Mouse (Mus musculus) spleen, adult 18-20 months (tissue): ENCODE results near the gene Mrps21.
"Not testable (repeated sequence)": the region's sequence is repeated elsewhere in the genome, so short reads cannot be mapped to it uniquely, and the experiment has no call there.

Source experiments
- DNase-seq, 2 experiments: peaks; one replicate each; pipeline ENCODE4 v3.0.0; 2022; ENCODE audit warnings: mixed read lengths in 2 of 2

Gene Mrps21

GRCm38 (mm10) chr3:95871392-95871867, at the start of gene Mrps21:
Gene Mrps21 (minus strand): TSS chr3:95871519.
- DNase-seq, result peak; percentile 75

- not testable (repeated sequence) for DNase-seq
Measured at GRCm38 (mm10) chr3:95920532-95920931, 49.2 kb upstream of the Mrps21 start.

- DNase-seq, result no peak
Measured at GRCm38 (mm10) chr3:95916760-95917159, 45.4 kb upstream of the Mrps21 start.

GRCm38 (mm10) chr3:95914706-95915105, 43.4 kb upstream of the Mrps21 start:
- no peak for DNase-seq

GRCm38 (mm10) chr3:95907613-95908012, 36.3 kb upstream of the Mrps21 start:
- DNase-seq, result no peak

- DNase-seq, result peak in 1 of 2 experiments; percentile 64
Measured at GRCm38 (mm10) chr3:95906860-95907259, 35.5 kb upstream of the Mrps21 start.

GRCm38 (mm10) chr3:95905940-95906492, 34.7 kb upstream of the Mrps21 start:
- DNase-seq, result peak in 1 of 2 experiments; percentile 45

GRCm38 (mm10) chr3:95905146-95905939, 34.0 kb upstream of the Mrps21 start:
- no peak for DNase-seq

- DNase-seq, result no peak
Measured at GRCm38 (mm10) chr3:95904568-95904967, 33.2 kb upstream of the Mrps21 start, which contains the start of gene Car14. Gene Car14 (minus strand): TSS chr3:95904691.

- no peak for DNase-seq
Measured at GRCm38 (mm10) chr3:95903753-95904502, 32.6 kb upstream of the Mrps21 start.

GRCm38 (mm10) chr3:95902643-95903042, 31.3 kb upstream of the Mrps21 start:
- DNase-seq, result no peak

- no peak for DNase-seq
Measured at GRCm38 (mm10) chr3:95902373-95902625, 31.0 kb upstream of the Mrps21 start.

GRCm38 (mm10) chr3:95901616-95902372, 30.5 kb upstream of the Mrps21 start:
- DNase-seq, result no peak

GRCm38 (mm10) chr3:95899800-95900524, 28.6 kb upstream of the Mrps21 start:
- DNase-seq, result no peak

- not testable (repeated sequence) for DNase-seq
Measured at GRCm38 (mm10) chr3:95895501-95895900, 24.2 kb upstream of the Mrps21 start.

- DNase-seq, result no peak
Measured at GRCm38 (mm10) chr3:95894317-95895160, 23.2 kb upstream of the Mrps21 start.

GRCm38 (mm10) chr3:95893606-95894316, 22.4 kb upstream of the Mrps21 start, which contains the start of gene Aph1a:
Gene Aph1a (plus strand): TSS chr3:95893969.
- peak; percentile 90 to 95 for DNase-seq

GRCm38 (mm10) chr3:95893126-95893525, 21.8 kb upstream of the Mrps21 start:
- no peak for DNase-seq

- DNase-seq, result no peak
Measured at GRCm38 (mm10) chr3:95892066-95893052, 21.0 kb upstream of the Mrps21 start.
